Mouse (Mus musculus) limb, embryonic 10.5 days (tissue): Measurements from ENCODE around the gene AU040320. TPM values are rescaled to one million over a fixed set of nuclear protein-coding genes. Genes with fewer than 3 reads are reported as not detected.

Experiments used
- DNase-seq: peaks from one replicate; pipeline ENCODE4 v3.0.0-alpha.2; 2017; ENCODE audit warnings: low spot score
- H3K27ac ChIP-seq: fragments of 300-500 bp; sonication (generic); 2 replicates; pipeline ENCODE4 v1.5.1; 2016; ENCODE audit warnings: mild to moderate bottlenecking
- H3K27me3 ChIP-seq: fragments of 300-500 bp; sonication (generic); 2 replicates; pipeline ENCODE4 v1.6.1; 2016; ENCODE audit warnings: low read depth, mild to moderate bottlenecking; ENCODE audit not compliant: poor library complexity, severe bottlenecking
- H3K36me3 ChIP-seq: fragments of 300-500 bp; sonication (generic); 2 replicates; pipeline ENCODE4 v1.6.1; 2016; ENCODE audit warnings: mild to moderate bottlenecking, moderate library complexity
- H3K4me1 ChIP-seq: fragments of 300-500 bp; sonication (generic); 2 replicates; pipeline ENCODE4 v1.6.1; 2016
- H3K4me3 ChIP-seq: fragments of 300-500 bp; sonication (generic); 2 replicates; pipeline ENCODE4 v1.5.1; 2016; ENCODE audit warnings: mild to moderate bottlenecking, moderate library complexity
- H3K9me3 ChIP-seq: fragments of 300-500 bp; sonication (generic); replicated peaks from 2 replicates; pipeline ENCODE4 v1.6.1; 2016; ENCODE audit warnings: mild to moderate bottlenecking
- WGBS: fragments of 180-500 bp; shearing (Covaris S2); methylation state at CpG from one replicate; pipeline ENCODE4 v1.1.7; 2016; 5-methylcytosine and 5-hydroxymethylcytosine counted together
- polyA plus RNA-seq: library from polyadenylated mRNA; unstranded; fragments of >200 nt; fragmentation: Nextera tagmentation; extraction: Ambion mirVana; gene quantifications from 2 replicates; pipeline ENCODE4 v1.2.1, GENCODE M21; 2016

The AU040320 gene
- polyA plus RNA-seq, 1 experiment from 2014 or later = 19.8 TPM

- H3K4me1 ChIP-seq = no peaks in the 10 kb centered on the region
- no peaks in the 10 kb centered on the region for H3K27me3 ChIP-seq
- H3K27ac ChIP-seq = no peak overlapping the region
- WGBS = 89% methylated on average over 9 of the region's 9 CpGs
- DNase-seq = no peak
- H3K9me3 ChIP-seq = no peaks in the 10 kb centered on the region
- H3K36me3 ChIP-seq = peaks cover 76% of the 10 kb centered on the region
- no peak overlapping the region for H3K4me3 ChIP-seq
These were observed 107.1 kb downstream of the AU040320 start for GRCm38 (mm10) chr4:126860268-126860986.

GRCm38 (mm10) chr4:126861514-126862266, 108.3 kb downstream of the AU040320 start:
- Histone ChIP-seq H3K4me1 (no peaks in the 10 kb centered on the region), H3K36me3 (peaks cover 76% of the 10 kb centered on the region), H3K4me3 (no peak overlapping the region), H3K27ac (no peak overlapping the region), H3K27me3 (no peaks in the 10 kb centered on the region), H3K9me3 (no peaks in the 10 kb centered on the region)
- WGBS = 90% methylated on average over 11 of the region's 11 CpGs
- no peak for DNase-seq

- Histone ChIP-seq H3K4me3 (no peak overlapping the region), H3K9me3 (no peaks in the 10 kb centered on the region), H3K27ac (no peak overlapping the region), H3K4me1 (no peaks in the 10 kb centered on the region), H3K36me3 (peaks cover 85% of the 10 kb centered on the region), H3K27me3 (no peaks in the 10 kb centered on the region)
- 94% methylated on average over 12 of the region's 12 CpGs for WGBS
- no peak for DNase-seq
These were observed 115.4 kb downstream of the AU040320 start for GRCm38 (mm10) chr4:126868699-126869098.

- Histone ChIP-seq H3K9me3 (no peaks in the 10 kb centered on the region), H3K27me3 (no peaks in the 10 kb centered on the region), H3K4me1 (no peaks in the 10 kb centered on the region), H3K36me3 (peaks cover 83% of the 10 kb centered on the region), H3K27ac (no peak overlapping the region), H3K4me3 (no peak overlapping the region)
- DNase-seq = no peak
- WGBS = 87% methylated on average over 7 of the region's 7 CpGs
These were observed 119.4 kb downstream of the AU040320 start for GRCm38 (mm10) chr4:126872717-126873116.

GRCm38 (mm10) chr4:126879560-126880275, 126.4 kb downstream of the AU040320 start:
- Histone ChIP-seq H3K27ac (no peak overlapping the region), H3K9me3 (no peaks in the 10 kb centered on the region), H3K4me1 (no peaks in the 10 kb centered on the region), H3K36me3 (peaks cover 88% of the 10 kb centered on the region), H3K27me3 (no peaks in the 10 kb centered on the region), H3K4me3 (no peak overlapping the region)
- no peak for DNase-seq
- WGBS = 78% methylated on average over 5 of the region's 5 CpGs

GRCm38 (mm10) chr4:126883602-126884001, 130.3 kb downstream of the AU040320 start:
- Histone ChIP-seq H3K27ac (no peak overlapping the region), H3K27me3 (no peaks in the 10 kb centered on the region), H3K9me3 (no peaks in the 10 kb centered on the region), H3K4me1 (no peaks in the 10 kb centered on the region), H3K36me3 (peaks cover 82% of the 10 kb centered on the region), H3K4me3 (no peak overlapping the region)
- no peak for DNase-seq
- WGBS = 98% methylated on average over 5 of the region's 5 CpGs

- Histone ChIP-seq H3K36me3 (peaks cover 82% of the 10 kb centered on the region), H3K27ac (no peak overlapping the region), H3K4me3 (no peak overlapping the region), H3K9me3 (no peaks in the 10 kb centered on the region), H3K4me1 (no peaks in the 10 kb centered on the region), H3K27me3 (no peaks in the 10 kb centered on the region)
- no peak for DNase-seq
- WGBS = 55% methylated on average over 1 of the region's 1 CpGs
These were observed 132.6 kb downstream of the AU040320 start for GRCm38 (mm10) chr4:126885953-126886352.

- DNase-seq = no peak
- Histone ChIP-seq H3K27ac (no peak overlapping the region), H3K9me3 (no peaks in the 10 kb centered on the region), H3K36me3 (peaks cover 95% of the 10 kb centered on the region), H3K27me3 (no peaks in the 10 kb centered on the region), H3K4me1 (no peaks in the 10 kb centered on the region), H3K4me3 (no peak overlapping the region)
- 97% methylated on average over 8 of the region's 8 CpGs for WGBS
These were observed 136.5 kb downstream of the AU040320 start for GRCm38 (mm10) chr4:126889879-126890278.

Other genes starting within 250 kb of the AU040320 start
- 0.89 and 1.2 TPM in 2 replicates for gene Ago4, start 220.1 kb upstream of the AU040320 start, polyA plus RNA-seq
- 56.1 and 57.9 TPM in 2 replicates for gene Clspn, start 196.6 kb upstream of the AU040320 start, polyA plus RNA-seq
- gene 5730409E04Rik, start 143.7 kb upstream of the AU040320 start, polyA plus RNA-seq = 1.3 and 1.8 TPM in 2 replicates
- gene Psmb2, start 75.9 kb upstream of the AU040320 start, polyA plus RNA-seq = 593 TPM in 2 replicates
- not detected in 2 replicates for gene Tfap2e, start 17.3 kb upstream of the AU040320 start, polyA plus RNA-seq
- 37.7 and 41.3 TPM in 2 replicates for gene Ncdn, start 106 bp upstream of the AU040320 start, polyA plus RNA-seq
- gene Zmym4, start 214.6 kb downstream of the AU040320 start, polyA plus RNA-seq = 24.5 and 28.0 TPM in 2 replicates